Mouse (Mus musculus): ENCODE results near the gene B3galt5.
A peak's percentile ranks its signal among the peaks of the same experiment; 100 is the strongest.

B3galt5 gene

GRCm38 (mm10) chr16:96258429-96258828 lies 22.8 kb downstream of the B3galt5 start:
- DNase-seq (ENCODE audit: low spot score in 2 of 2), result no peak

GRCm38 (mm10) chr16:96271736-96272135 lies 36.1 kb downstream of the B3galt5 start:
- DNase-seq (ENCODE audit: low spot score in 2 of 2), result no peak

- peak in 1 of 2 experiments; percentile 40 for DNase-seq (ENCODE audit: low spot score in 2 of 2)
These were observed 37.5 kb downstream of the B3galt5 start for GRCm38 (mm10) chr16:96272929-96273619.

DNA sequence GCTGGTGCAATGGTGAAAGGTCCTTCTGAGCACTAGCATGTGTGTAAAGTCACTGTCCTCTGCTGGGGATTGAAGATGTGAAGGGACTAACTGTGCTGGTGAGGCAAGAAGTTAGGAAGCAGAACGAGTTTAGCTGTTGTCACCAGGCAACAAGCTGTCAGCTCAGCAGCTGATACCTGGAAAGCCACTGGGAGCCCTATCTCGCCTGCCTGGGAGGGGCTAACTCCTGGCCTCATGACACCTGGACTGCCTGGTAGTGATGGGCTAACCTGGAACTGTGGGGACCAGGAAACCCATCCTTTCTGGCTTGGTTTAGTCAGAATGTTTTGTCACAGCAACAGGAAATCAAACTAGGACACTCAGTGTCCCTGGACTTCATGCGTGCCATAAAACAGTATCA lies 41.0 kb downstream of the B3galt5 start:
- DNase-seq (ENCODE audit: low spot score in 2 of 2), result no peak

DNA sequence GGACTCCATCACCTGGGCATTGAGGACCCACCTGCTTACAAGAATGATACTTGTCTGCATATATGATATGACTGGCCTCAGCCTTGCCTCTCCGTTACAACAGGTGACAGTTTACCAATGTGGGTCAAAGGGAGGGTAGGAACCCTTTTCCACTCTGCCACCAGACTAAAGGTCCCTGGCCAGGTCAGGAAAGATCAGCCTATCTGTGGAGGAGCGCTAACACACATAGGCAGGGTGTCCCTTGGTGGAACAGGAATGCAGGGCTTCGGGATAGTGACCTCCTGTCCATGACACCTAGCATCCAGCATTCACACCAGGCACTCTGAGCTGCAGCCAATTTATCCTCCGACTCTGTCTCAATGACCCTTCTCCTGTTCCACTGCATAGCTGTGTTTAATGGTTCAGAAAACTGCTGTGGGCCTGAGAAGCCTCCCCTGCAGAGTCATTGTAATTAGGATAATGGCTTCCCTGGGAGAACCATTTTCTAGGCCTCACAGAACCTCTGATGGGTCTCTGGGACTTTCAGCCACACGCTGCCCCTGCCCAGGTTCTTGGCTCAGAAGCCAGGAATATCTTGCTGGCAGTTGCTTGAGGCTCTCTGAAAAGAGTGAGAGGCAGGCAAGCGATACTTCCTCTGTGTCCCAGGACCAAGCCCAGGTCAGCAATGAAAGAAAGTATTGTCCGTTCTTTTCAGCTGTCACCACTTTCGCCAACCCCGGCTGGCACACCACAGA lies 43.1 kb downstream of the B3galt5 start:
- peak; percentile 32 to 44 for DNase-seq (ENCODE audit: low spot score in 2 of 2)

GRCm38 (mm10) chr16:96280719-96281605 lies 45.4 kb downstream of the B3galt5 start:
- peak; percentile 64 to 68 for DNase-seq (ENCODE audit: low spot score in 2 of 2)

DNA sequence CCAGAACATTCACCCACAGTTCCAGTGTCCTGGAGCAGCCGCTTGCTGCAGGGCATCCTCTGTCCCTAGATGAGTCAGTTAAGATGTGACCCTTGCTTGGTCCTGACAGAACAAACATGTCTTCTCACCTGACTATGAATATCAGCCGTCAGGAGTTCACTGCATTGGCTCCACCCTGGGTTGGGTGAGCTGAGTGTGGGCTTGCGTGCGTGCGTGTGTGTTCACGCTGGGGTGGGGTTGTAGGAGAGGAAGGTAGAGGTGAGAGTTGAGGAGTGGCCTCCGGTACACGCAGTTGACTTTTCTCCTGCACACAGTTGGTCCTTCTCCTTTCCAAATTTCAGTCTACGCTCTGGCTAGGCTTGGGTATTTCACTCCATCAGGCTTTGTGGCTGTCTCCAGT lies 47.0 kb downstream of the B3galt5 start:
- DNase-seq (ENCODE audit: low spot score in 2 of 2), result no peak

- DNase-seq (ENCODE audit: low spot score in 2 of 2), result no peak
These were observed 56.3 kb downstream of the B3galt5 start for GRCm38 (mm10) chr16:96291885-96292284.

GRCm38 (mm10) chr16:96292530-96293173 lies 57.1 kb downstream of the B3galt5 start:
- no peak for DNase-seq (ENCODE audit: low spot score in 2 of 2)

DNA sequence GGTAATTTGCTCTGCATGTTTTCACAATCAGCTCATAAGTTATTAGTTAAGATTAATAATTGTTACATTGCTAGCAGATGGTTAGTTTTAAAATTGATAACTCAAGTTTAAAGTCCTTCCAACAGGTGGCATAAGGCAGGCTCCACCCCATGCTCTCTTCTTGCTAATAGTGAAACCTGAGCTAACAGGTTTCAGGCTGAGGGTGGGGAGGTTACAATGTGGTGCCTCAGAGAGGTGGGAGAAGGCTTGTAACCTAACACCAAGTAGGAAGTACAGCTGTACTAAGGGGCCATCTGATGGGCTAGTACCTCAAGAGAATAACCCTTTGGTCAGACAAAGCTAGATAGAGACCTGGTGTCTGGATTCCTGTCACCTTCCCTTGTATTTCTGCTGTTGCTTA lies 62.5 kb downstream of the B3galt5 start:
- no peak for DNase-seq (ENCODE audit: low spot score in 2 of 2)

DNA sequence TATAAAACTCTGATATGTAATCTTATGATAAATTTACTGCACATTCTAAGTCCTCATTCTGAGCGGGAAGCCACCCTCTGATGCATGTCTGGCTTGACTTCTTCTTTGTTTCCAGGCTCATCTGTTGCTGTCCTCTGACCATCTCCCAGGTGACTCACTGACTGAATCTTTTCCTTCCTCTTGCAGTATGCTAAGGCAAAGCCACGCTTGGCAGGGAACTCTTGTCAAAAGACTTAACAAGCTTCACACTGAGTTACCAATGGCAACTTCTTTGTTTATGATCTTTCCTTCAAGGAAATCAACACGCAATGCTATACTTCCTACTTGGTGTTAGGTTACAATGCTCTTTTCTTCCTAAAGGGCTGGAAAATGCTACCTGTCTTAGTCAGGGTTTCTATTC lies 63.0 kb downstream of the B3galt5 start:
- DNase-seq (ENCODE audit: low spot score in 2 of 2), result no peak

GRCm38 (mm10) chr16:96303356-96303755 lies 67.8 kb downstream of the B3galt5 start:
- no peak for DNase-seq (ENCODE audit: low spot score in 2 of 2)

DNA sequence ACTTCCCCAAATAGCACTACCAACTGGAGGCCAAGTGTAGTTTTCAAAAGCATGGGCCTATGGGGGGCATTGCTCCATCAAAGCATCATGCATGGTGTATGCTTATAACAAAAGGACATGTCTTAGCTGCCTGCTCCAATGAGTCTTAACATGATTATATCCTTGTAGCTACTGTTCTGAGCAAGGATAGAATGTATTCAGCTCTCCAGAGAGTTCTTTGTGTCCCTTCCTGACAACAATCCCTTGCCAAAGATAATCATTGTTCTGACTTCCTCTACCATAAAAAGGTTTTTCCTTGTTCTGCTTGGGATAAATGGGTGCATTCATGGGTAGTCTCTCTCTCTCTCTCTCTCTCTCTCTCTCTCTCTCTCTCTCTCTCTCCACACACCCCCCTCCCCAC lies 68.8 kb downstream of the B3galt5 start:
- no peak for DNase-seq (ENCODE audit: low spot score in 2 of 2)

DNA sequence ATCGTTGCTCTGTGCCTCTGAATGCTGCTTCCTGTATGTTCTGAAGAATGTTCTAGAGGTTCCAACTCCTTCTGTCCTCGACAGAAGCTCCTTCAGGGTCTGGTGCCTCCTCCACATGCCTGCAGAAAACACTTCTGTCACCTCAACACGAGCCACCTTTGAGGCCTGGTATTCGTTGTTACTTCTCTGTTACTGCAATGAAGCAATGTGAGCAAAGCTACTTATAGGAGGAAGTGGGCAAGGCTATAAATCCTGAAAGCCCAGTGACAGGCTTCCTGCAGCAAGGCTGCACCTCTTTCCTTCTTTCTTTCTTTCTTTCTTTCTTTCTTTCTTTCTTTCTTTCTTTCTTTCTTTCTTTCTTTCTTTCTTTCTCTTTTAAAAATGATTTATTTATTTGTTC lies 71.3 kb downstream of the B3galt5 start:
- DNase-seq (ENCODE audit: low spot score in 2 of 2), result no peak

DNA sequence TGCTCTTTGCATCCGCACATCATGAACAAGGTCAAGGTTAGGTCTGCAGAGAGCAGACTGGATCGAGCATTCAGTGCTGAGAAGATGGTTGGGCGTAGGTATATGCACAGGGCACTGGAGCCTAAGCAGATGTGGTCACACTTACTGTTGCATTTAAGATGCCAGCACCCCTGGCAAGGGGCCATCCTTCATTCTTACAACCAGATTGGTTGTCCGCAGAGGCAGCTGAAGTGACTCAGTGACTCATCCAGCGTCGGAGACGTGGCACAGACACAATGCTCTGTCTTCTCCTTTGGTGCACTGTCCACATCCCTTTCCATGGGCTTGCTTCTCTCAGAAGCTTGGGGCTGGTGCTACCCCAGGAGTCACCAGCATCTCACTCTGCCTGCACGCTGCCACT lies 82.2 kb downstream of the B3galt5 start:
- no peak for DNase-seq (ENCODE audit: low spot score in 2 of 2)

- DNase-seq (ENCODE audit: low spot score in 2 of 2), result no peak
These were observed 87.1 kb downstream of the B3galt5 start for GRCm38 (mm10) chr16:96322739-96323138.

DNA sequence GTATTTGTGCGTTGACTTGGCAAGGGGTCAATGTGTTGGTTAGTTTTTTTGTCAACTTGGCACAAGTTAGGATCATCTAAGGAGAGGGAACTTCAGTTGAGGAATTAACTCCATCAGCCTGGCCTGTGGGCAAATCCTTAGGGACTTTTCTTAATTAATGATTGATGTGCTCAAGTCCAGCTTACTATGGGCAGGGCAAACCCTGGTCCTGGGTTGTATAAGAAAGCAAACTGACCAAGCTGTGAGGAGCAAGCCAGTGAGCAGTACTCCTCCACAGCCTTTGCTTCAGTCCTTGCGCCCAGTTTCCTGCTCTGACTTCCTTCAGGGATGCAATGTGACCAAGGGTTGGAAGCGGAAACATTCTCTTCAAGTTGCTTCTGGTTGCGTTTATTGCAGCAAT lies 87.6 kb downstream of the B3galt5 start:
- no peak for DNase-seq (ENCODE audit: low spot score in 2 of 2)

- DNase-seq (ENCODE audit: low spot score in 2 of 2), result peak; percentile 63 to 71
These were observed 90.8 kb downstream of the B3galt5 start for GRCm38 (mm10) chr16:96326110-96326999.

DNA sequence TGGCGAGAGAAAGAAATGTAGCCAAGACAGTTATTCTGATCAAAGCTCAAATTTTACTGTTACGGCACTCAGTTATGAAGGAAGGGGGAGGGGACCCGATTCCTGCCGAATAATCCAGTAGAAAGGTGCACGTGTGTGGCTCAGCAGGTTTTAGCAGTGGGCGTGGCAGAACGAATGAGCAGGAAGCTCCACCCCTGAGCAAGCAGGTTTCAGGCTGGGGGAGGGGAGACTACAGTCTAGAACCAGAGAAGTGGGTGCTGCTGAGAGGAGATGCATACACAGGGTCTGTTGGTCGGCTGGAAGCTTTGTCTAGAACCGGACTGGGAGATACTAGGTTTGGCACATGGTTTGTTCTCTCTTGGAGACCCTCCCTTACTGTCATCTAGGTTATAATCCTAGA lies 91.7 kb downstream of the B3galt5 start:
- DNase-seq (ENCODE audit: low spot score in 2 of 2), result peak in 1 of 2 experiments; percentile 38

- DNase-seq (ENCODE audit: low spot score in 2 of 2), result no peak
These were observed 104.0 kb downstream of the B3galt5 start for GRCm38 (mm10) chr16:96339570-96339969.

- DNase-seq (ENCODE audit: low spot score in 2 of 2), result peak; percentile 62 to 81
These were observed 105.7 kb downstream of the B3galt5 start for GRCm38 (mm10) chr16:96341269-96341668.
